Mouse (Mus musculus): ENCODE data around the gene Gcnt7.

Gcnt7 gene

GRCm38 (mm10) chr2:172401116-172401825 is 57.1 kb downstream of the Gcnt7 start:
- DNase-seq (ENCODE audit: low spot score) = peak; percentile 63
